Mouse (Mus musculus) liver, embryonic 14.5 days (tissue): ENCODE data around the gene Igflr1. TPM values are rescaled to one million over a fixed set of nuclear protein-coding genes. Genes with fewer than 3 reads are reported as not detected.

ENCODE experiments used
- ATAC-seq: fragments of 200-750 bp; cut with Nextera tagmentation; 2 replicates; pipeline ENCODE4 v1.8.0; 2017; ENCODE audit warnings: moderate number of reproducible peaks, mild to moderate bottlenecking, moderate library complexity; ENCODE audit not compliant: insufficient read depth
- DNase-seq, 3 experiments: peaks; one replicate each; pipeline ENCODE4 v3.0.0-alpha.2; 2012 to 2013; ENCODE audit warnings: low read depth in 3 of 3, low spot score in 3 of 3
- H3K27ac ChIP-seq: fragments of 300-500 bp; sonication (generic); 2 replicates; pipeline ENCODE4 v1.5.1; 2014; ENCODE audit warnings: moderate library complexity, mild to moderate bottlenecking, control low read depth, inconsistent platforms
- H3K27me3 ChIP-seq: fragments of 300-500 bp; sonication (generic); 2 replicates; pipeline ENCODE4 v1.6.1; 2014; ENCODE audit warnings: mild to moderate bottlenecking, low read length, moderate library complexity; ENCODE audit not compliant: control insufficient read depth, insufficient read depth
- H3K36me3 ChIP-seq: fragments of 300-500 bp; sonication (generic); replicated peaks from 2 replicates; pipeline ENCODE4 v1.6.1; 2014; ENCODE audit warnings: low read depth; ENCODE audit not compliant: control insufficient read depth, insufficient read depth
- H3K4me1 ChIP-seq, 2 experiments: fragments of 200-500 bp in 1 of 2; fragments of 300-500 bp in 1 of 2; sonication (generic) in 1 of 2; replicated peaks; 2 replicates each; pipeline ENCODE4 v1.6.1; 2012 to 2014; ENCODE audit warnings: antibody characterized with exemption in 1 of 2, inconsistent platforms in 1 of 2, low read length in 1 of 2; ENCODE audit not compliant: control insufficient read depth in 2 of 2, insufficient read depth in 2 of 2
- H3K4me2 ChIP-seq: fragments of 300-500 bp; sonication (generic); 2 replicates; pipeline ENCODE4 v1.6.1; 2014; ENCODE audit warnings: low read depth, mild to moderate bottlenecking, control low read depth, moderate library complexity
- H3K4me3 ChIP-seq, 2 experiments: fragments of 200-500 bp in 1 of 2; fragments of 300-500 bp in 1 of 2; sonication (generic) in 1 of 2; 2 replicates each; pipeline ENCODE4 v1.5.1; 2012 to 2014; ENCODE audit warnings: low read depth in 2 of 2, low read length in 2 of 2, mild to moderate bottlenecking in 2 of 2, control low read depth in 1 of 2, inconsistent platforms in 1 of 2, moderate library complexity in 1 of 2; ENCODE audit not compliant: insufficient read depth in 1 of 2
- H3K9ac ChIP-seq: fragments of 300-500 bp; sonication (generic); replicated peaks from 2 replicates; pipeline ENCODE4 v1.6.1; 2014; ENCODE audit warnings: mild to moderate bottlenecking, control low read depth, moderate library complexity
- H3K9me3 ChIP-seq: fragments of 300-500 bp; sonication (generic); 2 replicates; pipeline ENCODE4 v1.6.1; 2016; ENCODE audit warnings: low read length, mixed read lengths; ENCODE audit not compliant: control insufficient read depth
- CTCF ChIP-seq: IDR thresholded peaks from 2 replicates; pipeline ENCODE4 v1.5.1; 2016; ENCODE audit warnings: antibody characterized with exemption, low read depth, control low read depth
- EP300 ChIP-seq: IDR thresholded peaks from 2 replicates; pipeline ENCODE4 v1.6.1; 2016; ENCODE audit warnings: antibody characterized with exemption, low read depth
- WGBS: fragments of 180-500 bp; shearing (Covaris S2); extraction: QIAGEN DNeasy Blood & Tissue Kit; methylation state at CpG from one replicate; pipeline ENCODE4 v1.1.7; 2014; ENCODE audit not compliant: insufficient replicate concordance; 5-methylcytosine and 5-hydroxymethylcytosine counted together
- polyA plus RNA-seq, 2 experiments: library from polyadenylated mRNA; depleted of rRNA in 1 of 2; stranded (reverse) in 1 of 2; unstranded in 1 of 2; fragments of >200 nt; fragmentation: Nextera tagmentation in 1 of 2; extraction: Ambion mirVana in 1 of 2; gene quantifications; 2 replicates each; pipeline versions ENCODE4 v1.2.1 to v1.2.3; 2012 to 2014

Igflr1 gene
- polyA plus RNA-seq, 2 experiments = 1.2 to 1.5 TPM

DNA sequence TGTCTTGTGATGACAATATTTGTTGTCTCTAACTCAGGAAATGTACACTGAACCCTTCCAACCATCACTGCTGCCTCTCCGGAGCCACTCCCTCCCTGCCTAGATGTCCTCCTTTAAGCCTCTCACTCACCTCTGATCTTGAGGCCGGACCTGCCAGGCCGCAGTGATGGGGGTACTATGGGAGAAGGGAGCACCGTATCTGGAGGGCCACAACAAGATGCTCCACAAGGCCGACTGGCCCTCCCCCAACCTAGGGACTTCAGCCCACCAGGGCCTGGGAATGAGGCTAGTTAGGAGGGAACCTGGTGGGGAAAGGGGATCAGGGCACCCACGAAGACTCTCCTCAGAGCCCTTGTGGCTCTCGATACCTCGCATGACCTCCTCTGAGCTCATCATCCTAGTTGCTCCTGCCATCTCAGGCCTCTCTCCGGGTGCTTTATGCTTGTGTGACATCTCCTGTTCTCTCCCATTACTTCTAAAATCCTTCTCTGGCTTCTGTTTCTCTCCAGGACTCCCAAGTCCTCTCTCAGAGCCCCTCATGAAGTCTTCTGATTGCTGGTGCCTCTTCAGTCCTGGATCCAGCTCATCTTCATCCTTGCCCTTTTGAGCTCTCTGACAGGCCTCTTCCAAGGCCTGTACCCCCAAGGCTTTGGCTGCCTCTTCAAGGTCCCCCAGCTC is 25.8 kb downstream of the Igflr1 start:
- 76% methylated on average over 9 of the region's 9 CpGs for WGBS
- Histone ChIP-seq H3K4me2 (no peak overlapping the region), H3K9me3 (no peaks in the 10 kb centered on the region), H3K4me3 (no peak overlapping the region), H3K27ac (no peak overlapping the region), H3K9ac (no peak overlapping the region), H3K4me1 (peaks cover 10 to 25% of the 10 kb centered on the region in 2 experiments), H3K36me3 (peaks cover 6% of the 10 kb centered on the region), H3K27me3 (no peaks in the 10 kb centered on the region)
- TF ChIP-seq CTCF (no peak), EP300 (no peak)
- ATAC-seq (no peak), DNase-seq (no peak)

DNA sequence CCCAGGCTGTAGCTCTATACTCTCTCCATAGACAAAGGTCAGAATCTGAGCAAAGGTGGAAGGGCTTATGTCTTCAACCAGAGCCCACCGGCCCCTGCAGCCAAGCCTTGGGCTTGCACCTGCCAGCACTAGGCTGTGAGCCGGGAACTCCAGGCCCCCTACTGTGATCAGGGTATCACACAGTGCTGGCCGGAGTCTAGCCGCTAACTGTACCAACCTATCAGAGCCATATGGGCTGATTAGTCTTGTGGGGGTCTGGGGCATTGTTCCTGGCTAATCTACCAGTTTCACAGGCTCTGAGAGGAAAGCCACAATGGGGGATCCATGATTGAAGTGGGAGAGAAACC is 26.4 kb downstream of the Igflr1 start:
- Histone ChIP-seq H3K4me2 (no peak overlapping the region), H3K9ac (no peak overlapping the region), H3K4me1 (peaks cover 10 to 25% of the 10 kb centered on the region in 2 experiments), H3K27ac (no peak overlapping the region), H3K36me3 (peaks cover 1% of the 10 kb centered on the region), H3K4me3 (no peak overlapping the region), H3K27me3 (no peaks in the 10 kb centered on the region), H3K9me3 (no peaks in the 10 kb centered on the region)
- DNase-seq (no peak), ATAC-seq (no peak)
- TF ChIP-seq CTCF (no peak), EP300 (no peak)
- 56% methylated on average over 4 of the region's 4 CpGs for WGBS

DNA sequence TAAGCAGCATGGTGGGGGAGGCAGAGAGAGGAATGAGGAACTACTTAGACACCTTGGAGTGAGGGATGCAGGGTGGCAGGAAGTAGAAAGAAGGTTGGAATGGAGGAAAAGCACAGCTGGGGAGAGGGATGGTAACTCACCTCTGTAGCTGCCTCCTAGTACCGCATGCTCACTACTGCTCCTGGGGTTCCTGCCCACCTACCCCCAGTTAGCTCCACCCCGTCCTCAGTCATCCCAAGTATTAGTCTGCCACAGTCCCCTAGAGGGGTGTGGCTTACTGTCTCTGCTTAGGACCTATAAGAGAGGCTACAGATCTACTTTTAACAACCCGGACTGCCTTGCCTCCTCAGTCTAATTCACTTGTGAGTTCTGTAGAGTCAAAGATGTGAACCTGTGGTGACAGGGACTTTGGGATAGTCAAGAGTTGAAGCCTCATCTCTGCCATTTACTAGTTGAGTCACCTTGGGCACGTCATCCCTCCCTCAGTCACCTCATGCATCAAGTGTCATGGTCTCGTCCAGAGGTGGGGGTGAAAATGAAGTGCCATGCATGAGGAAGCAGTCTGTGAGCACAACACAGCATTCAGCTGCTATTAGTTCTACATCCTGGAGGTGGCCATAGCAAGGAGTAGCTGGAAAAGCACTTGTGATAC is 27.7 kb downstream of the Igflr1 start:
- ATAC-seq = no peak
- Histone ChIP-seq H3K36me3 (no peaks in the 10 kb centered on the region), H3K4me2 (no peak overlapping the region), H3K9me3 (no peaks in the 10 kb centered on the region), H3K4me3 (no peak overlapping the region), H3K4me1 (peaks cover 10 to 19% of the 10 kb centered on the region in 2 experiments; a peak in 3 of 4 replicates), H3K9ac (no peak overlapping the region), H3K27ac (no peak overlapping the region), H3K27me3 (no peaks in the 10 kb centered on the region)
- TF ChIP-seq CTCF (no peak), EP300 (no peak)
- DNase-seq = no peak
- WGBS = 40% methylated on average over 5 of the region's 5 CpGs

DNA sequence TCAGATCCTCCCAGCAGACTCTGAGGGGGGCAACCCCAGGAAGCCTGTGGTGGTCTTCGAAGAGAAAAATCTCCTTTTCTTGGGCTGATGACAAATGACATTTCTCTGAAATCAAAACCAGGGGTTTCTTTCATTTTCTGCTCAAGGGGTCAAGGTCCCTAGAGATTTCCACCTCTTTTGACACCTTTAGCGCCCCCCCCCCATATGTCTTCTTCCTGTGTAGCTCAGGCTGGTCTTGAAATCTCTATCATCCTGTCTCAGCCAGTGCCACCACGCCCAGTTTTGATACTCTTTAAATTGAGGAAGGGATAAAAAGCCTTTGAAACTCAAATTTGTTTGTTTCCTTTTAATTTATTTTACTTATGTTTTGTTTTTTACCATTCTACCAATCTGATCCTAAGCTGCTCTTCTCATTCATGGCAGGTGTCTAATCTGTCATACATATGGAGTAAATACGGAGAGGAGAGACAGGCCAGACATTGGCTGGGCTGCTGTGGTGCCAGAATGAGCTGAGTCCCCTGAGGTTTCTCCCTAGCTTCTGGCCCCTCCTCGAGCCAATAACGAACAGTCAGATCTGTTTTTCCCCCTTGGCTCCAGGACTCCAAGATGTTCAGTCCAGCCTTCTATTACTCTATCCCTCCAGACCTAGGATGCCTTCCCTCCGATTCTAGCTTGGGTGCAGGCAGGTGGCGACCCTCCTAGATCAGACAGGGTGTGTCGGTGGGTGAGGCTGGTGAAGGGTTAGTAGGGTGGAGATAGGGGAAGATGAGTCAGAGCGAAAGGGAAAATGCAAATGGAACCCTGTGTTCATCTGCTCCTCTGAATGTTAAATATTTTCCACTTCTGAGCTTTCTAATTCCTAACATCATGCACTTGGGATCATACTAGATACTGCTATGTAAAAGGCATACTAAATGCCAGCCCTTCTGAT is 28.6 kb downstream of the Igflr1 start:
- DNase-seq = no peak
- Histone ChIP-seq H3K27ac (no peak overlapping the region), H3K9me3 (no peaks in the 10 kb centered on the region), H3K4me3 (no peak overlapping the region), H3K4me2 (no peak overlapping the region), H3K9ac (no peak overlapping the region; the same call in 1 of the 2 replicates), H3K27me3 (no peaks in the 10 kb centered on the region), H3K4me1 (peaks cover 10 to 19% of the 10 kb centered on the region in 2 experiments; a peak in 3 of 4 replicates), H3K36me3 (no peaks in the 10 kb centered on the region)
- 48% methylated on average over 10 of the region's 10 CpGs for WGBS
- no peak for ATAC-seq
- TF ChIP-seq CTCF = no peak
- no peak for TF ChIP-seq EP300
